Mouse (Mus musculus) neural tube, embryonic 13.5 days (tissue): ENCODE measurements around the gene Ptprr. TPM values are rescaled to one million over a fixed set of nuclear protein-coding genes. Genes with fewer than 3 reads are reported as not detected.
A peak's percentile ranks its signal among the peaks of the same experiment; 100 is the strongest.

Experiments used
- ATAC-seq: fragments of 200-750 bp; cut with Nextera tagmentation; 2 replicates; pipeline ENCODE4 v1.8.0; 2017; ENCODE audit warnings: low read depth, mild to moderate bottlenecking, moderate TSS enrichment, moderate library complexity
- H3K27ac ChIP-seq: fragments of 300-500 bp; sonication (generic); replicated peaks from 2 replicates; pipeline ENCODE4 v1.5.1; 2015; ENCODE audit warnings: moderate library complexity, mild to moderate bottlenecking, inconsistent platforms
- H3K27me3 ChIP-seq: fragments of 300-500 bp; sonication (generic); 2 replicates; pipeline ENCODE4 v1.6.1; 2015; ENCODE audit warnings: mild to moderate bottlenecking, inconsistent platforms
- H3K36me3 ChIP-seq: fragments of 300-500 bp; sonication (generic); 2 replicates; pipeline ENCODE4 v1.6.1; 2015; ENCODE audit warnings: mild to moderate bottlenecking, inconsistent platforms
- H3K4me1 ChIP-seq: fragments of 300-500 bp; sonication (generic); replicated peaks from 2 replicates; pipeline ENCODE4 v1.6.1; 2015; ENCODE audit warnings: inconsistent platforms
- H3K4me2 ChIP-seq: fragments of 300-500 bp; sonication (generic); 2 replicates; pipeline ENCODE4 v1.6.1; 2015; ENCODE audit warnings: inconsistent platforms, mild to moderate bottlenecking, moderate library complexity
- H3K4me3 ChIP-seq: fragments of 300-500 bp; sonication (generic); 2 replicates; pipeline ENCODE4 v1.5.1; 2015; ENCODE audit warnings: mild to moderate bottlenecking, inconsistent platforms
- H3K9ac ChIP-seq: fragments of 300-500 bp; sonication (generic); 2 replicates; pipeline ENCODE4 v1.6.1; 2015; ENCODE audit warnings: moderate library complexity, mild to moderate bottlenecking, inconsistent platforms
- H3K9me3 ChIP-seq: fragments of 300-500 bp; sonication (generic); 2 replicates; pipeline ENCODE4 v1.6.1; 2016; ENCODE audit warnings: inconsistent platforms
- WGBS: fragments of 180-500 bp; shearing (Covaris S2); methylation state at CpG from one replicate; pipeline ENCODE4 v1.1.7; 2015; 5-methylcytosine and 5-hydroxymethylcytosine counted together
- polyA plus RNA-seq: library from polyadenylated mRNA; unstranded; fragments of >200 nt; fragmentation: Nextera tagmentation; extraction: Ambion mirVana; gene quantifications from 2 replicates; pipeline ENCODE4 v1.2.1, GENCODE M21; 2015

The Ptprr gene
- polyA plus RNA-seq, 1 experiment from 2014 or later = 51.8 TPM

DNA sequence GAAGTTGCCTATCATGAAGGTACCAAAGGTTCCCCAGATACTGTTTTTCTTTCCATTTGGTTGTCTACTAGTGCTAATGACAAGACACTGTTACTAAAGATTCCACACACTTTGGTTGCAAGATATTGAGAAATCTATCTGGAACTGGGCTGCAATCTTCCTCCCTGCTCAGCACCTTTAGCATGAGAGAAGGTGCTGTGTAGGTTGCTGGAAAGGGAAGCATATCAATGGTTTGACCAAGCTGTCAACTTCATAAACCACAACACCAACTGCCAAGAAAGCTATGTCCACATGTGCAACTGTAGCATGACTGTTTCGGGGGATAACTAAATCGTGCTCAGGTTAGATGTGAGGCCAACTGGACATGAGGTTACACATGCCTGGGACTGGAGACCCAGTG, 103.5 kb downstream of the Ptprr start:
- Histone ChIP-seq H3K4me1 (peaks cover 7% of the 10 kb centered on the region; the same call in 1 of the 2 replicates), H3K9me3 (no peaks in the 10 kb centered on the region), H3K4me3 (no peak overlapping the region), H3K27ac (no peak overlapping the region), H3K27me3 (no peaks in the 10 kb centered on the region), H3K36me3 (no peaks in the 10 kb centered on the region), H3K9ac (no peak overlapping the region), H3K4me2 (no peak overlapping the region)
- no peak for ATAC-seq
- 85% methylated on average over 2 of the region's 2 CpGs for WGBS

DNA sequence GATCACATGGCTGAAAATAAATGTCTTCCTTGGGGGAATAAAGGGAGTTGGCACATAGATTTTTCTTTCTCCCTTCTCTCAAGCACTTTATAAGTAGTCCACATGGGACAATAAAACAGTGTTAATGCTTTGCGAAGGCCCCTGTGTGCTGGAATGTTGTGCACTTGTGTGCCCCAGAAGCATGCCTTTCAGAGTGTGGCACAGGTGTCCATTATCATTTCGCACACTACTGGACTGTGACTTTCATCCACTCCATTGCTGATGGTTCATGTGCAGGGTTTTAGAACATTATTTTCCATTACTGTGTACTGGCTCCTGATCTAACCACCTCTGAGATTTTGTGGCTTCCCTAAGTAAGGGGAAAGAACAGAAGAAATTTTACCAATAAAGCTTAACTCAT, 105.8 kb downstream of the Ptprr start:
- no peak overlapping the region for H3K4me2 ChIP-seq
- ATAC-seq = peak; percentile 50; the same call in 1 of the 2 replicates
- H3K36me3 ChIP-seq = no peaks in the 10 kb centered on the region
- H3K9me3 ChIP-seq = no peaks in the 10 kb centered on the region
- H3K4me1 ChIP-seq = peaks cover 7% of the 10 kb centered on the region; the same call in 1 of the 2 replicates
- H3K27me3 ChIP-seq = no peaks in the 10 kb centered on the region
- 61% methylated on average over 2 of the region's 2 CpGs for WGBS
- H3K4me3 ChIP-seq = no peak overlapping the region
- H3K27ac ChIP-seq = no peak overlapping the region; the same call in 1 of the 2 replicates
- no peak overlapping the region for H3K9ac ChIP-seq

- Histone ChIP-seq H3K4me2 (no peak overlapping the region), H3K4me3 (no peak overlapping the region), H3K27ac (0 out of 2 replicates have a peak overlapping the region, but pooled peaks have one; percentile 28), H3K4me1 (peaks cover 7% of the 10 kb centered on the region; the same call in 1 of the 2 replicates), H3K36me3 (no peaks in the 10 kb centered on the region), H3K9me3 (no peaks in the 10 kb centered on the region), H3K27me3 (no peaks in the 10 kb centered on the region), H3K9ac (no peak overlapping the region)
- WGBS = 73% methylated on average over 5 of the region's 5 CpGs
- ATAC-seq = no peak
Observed at GRCm38 (mm10) chr10:116125364-116125763, 107.4 kb downstream of the Ptprr start.

DNA sequence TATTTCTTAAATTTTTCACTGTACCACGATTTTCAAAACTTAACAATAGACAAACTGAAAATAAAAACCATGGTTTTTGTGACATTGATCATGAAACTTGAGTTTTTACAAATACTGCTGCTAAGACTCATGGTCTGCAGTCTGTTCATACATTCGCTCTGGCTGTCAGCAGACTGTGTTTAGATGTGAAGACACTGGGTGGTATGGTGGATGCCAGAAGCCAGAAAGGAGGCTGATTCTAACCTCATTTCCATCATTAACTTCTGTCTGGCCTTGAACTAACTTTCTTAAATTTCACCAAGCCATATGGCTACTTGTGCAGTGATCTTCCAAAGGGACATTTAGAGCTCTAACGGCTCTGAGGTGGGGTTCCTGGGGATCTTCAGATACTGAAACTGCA, 112.4 kb downstream of the Ptprr start:
- Histone ChIP-seq H3K9me3 (no peaks in the 10 kb centered on the region), H3K27ac (no peak overlapping the region), H3K9ac (no peak overlapping the region), H3K36me3 (no peaks in the 10 kb centered on the region), H3K4me3 (no peak overlapping the region), H3K4me2 (no peak overlapping the region), H3K4me1 (no peaks in the 10 kb centered on the region), H3K27me3 (no peaks in the 10 kb centered on the region)
- WGBS = 81% methylated on average over 3 of the region's 3 CpGs
- no peak for ATAC-seq

DNA sequence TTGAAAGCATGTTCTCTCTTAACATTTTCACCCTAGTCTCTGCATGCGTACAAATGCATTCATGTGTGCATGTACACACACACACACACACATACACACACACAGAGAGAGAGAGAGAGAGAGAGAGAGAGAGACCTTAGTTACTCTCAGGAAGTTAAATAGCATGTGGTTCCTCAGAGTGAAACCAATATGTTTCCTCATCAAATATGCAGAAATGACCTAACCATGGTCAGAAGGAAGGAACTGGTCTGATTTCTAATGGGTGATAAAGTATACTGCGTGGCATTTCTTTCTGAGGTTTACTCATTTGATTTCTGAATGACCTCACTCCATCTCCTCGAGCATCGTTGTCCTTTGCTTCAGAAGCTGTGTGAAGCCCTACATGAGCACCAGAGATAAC, 113.2 kb downstream of the Ptprr start:
- no peaks in the 10 kb centered on the region for H3K9me3 ChIP-seq
- ATAC-seq = no peak
- H3K9ac ChIP-seq = no peak overlapping the region
- no peak overlapping the region for H3K27ac ChIP-seq
- H3K36me3 ChIP-seq = no peaks in the 10 kb centered on the region
- H3K4me2 ChIP-seq = no peak overlapping the region
- no peaks in the 10 kb centered on the region for H3K4me1 ChIP-seq
- no peak overlapping the region for H3K4me3 ChIP-seq
- H3K27me3 ChIP-seq = no peaks in the 10 kb centered on the region
- 84% methylated on average over 4 of the region's 4 CpGs for WGBS

DNA sequence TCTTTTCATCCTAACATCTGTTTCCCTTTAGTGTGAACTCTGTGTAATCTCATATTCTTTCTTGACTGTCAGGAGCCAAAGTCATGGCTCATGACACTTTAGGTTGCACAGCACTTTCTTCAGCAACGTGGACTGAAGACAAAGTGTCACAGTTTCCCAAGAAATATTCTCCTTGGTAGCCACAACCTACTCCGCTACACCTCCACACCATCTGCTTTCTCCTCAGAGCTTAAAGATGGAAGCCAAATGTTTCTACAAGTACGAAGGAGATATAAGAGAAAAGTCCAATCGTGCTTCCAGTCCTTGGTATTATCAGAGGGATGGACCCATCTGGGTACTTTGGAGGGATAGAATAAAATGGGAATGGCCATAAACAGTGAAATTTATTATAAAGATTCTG, 114.2 kb downstream of the Ptprr start:
- no peak overlapping the region for H3K27ac ChIP-seq
- H3K9me3 ChIP-seq = no peaks in the 10 kb centered on the region
- 82% methylated on average over 4 of the region's 4 CpGs for WGBS
- H3K36me3 ChIP-seq = no peaks in the 10 kb centered on the region
- no peak overlapping the region for H3K4me3 ChIP-seq
- no peaks in the 10 kb centered on the region for H3K27me3 ChIP-seq
- H3K9ac ChIP-seq = no peak overlapping the region
- no peak overlapping the region for H3K4me2 ChIP-seq
- H3K4me1 ChIP-seq = no peaks in the 10 kb centered on the region
- no peak for ATAC-seq

DNA sequence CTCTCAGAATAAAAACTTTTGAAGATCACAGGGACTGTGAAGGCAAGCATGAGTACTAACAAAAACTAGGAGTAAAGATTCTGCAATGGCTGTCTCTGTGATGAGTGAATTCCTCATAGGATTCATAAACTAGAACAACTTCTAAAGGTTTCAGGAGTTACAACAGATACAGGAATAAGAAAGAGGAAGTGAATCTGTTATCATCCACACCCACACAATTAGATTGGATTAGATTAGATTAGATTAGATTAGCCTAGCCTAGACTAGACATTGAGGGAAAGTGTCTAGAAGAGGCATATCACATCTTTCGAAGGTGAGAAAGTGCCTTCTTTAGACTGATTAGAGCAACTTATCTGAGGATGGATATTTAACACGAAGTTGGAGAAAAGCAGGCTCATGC, 117.2 kb downstream of the Ptprr start:
- Histone ChIP-seq H3K27me3 (no peaks in the 10 kb centered on the region), H3K27ac (no peak overlapping the region), H3K9me3 (no peaks in the 10 kb centered on the region), H3K4me1 (no peaks in the 10 kb centered on the region), H3K36me3 (no peaks in the 10 kb centered on the region), H3K4me2 (no peak overlapping the region), H3K9ac (no peak overlapping the region), H3K4me3 (no peak overlapping the region)
- no peak for ATAC-seq
- 84% methylated on average over 2 of the region's 2 CpGs for WGBS

DNA sequence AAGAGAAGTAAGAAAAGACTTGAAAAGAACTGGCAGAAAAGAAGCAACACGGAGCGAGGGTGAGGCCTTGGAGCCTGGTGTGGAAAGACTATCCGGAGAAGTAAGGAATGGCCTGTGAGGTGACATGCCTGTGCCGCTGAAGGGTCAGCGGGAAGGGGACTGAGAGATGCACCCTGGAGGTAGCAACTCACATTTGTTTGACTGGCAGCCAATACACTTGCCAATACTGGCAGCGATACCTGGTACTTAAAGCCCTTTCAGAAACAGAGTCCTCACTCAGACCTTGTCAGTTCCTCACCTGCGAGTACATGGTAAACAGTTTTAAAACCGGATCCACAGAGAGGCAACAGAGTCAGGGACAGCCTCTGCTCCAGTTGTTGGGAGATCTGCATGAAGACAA, 122.2 kb downstream of the Ptprr start:
- H3K4me1 ChIP-seq = no peaks in the 10 kb centered on the region
- no peaks in the 10 kb centered on the region for H3K36me3 ChIP-seq
- WGBS = 91% methylated on average over 8 of the region's 8 CpGs
- H3K27me3 ChIP-seq = no peaks in the 10 kb centered on the region
- no peak overlapping the region for H3K4me2 ChIP-seq
- H3K9ac ChIP-seq = no peak overlapping the region
- H3K4me3 ChIP-seq = no peak overlapping the region
- H3K27ac ChIP-seq = no peak overlapping the region
- ATAC-seq = no peak
- no peaks in the 10 kb centered on the region for H3K9me3 ChIP-seq

- H3K4me3 ChIP-seq = no peak overlapping the region
- no peak overlapping the region for H3K4me2 ChIP-seq
- H3K36me3 ChIP-seq = no peaks in the 10 kb centered on the region
- H3K27me3 ChIP-seq = no peaks in the 10 kb centered on the region
- ATAC-seq = no peak
- H3K27ac ChIP-seq = no peak overlapping the region
- 82% methylated on average over 10 of the region's 10 CpGs for WGBS
- H3K9ac ChIP-seq = no peak overlapping the region
- peaks cover 10% of the 10 kb centered on the region for H3K4me1 ChIP-seq
- H3K9me3 ChIP-seq = no peaks in the 10 kb centered on the region
Observed at GRCm38 (mm10) chr10:116143684-116144083, 125.7 kb downstream of the Ptprr start.

DNA sequence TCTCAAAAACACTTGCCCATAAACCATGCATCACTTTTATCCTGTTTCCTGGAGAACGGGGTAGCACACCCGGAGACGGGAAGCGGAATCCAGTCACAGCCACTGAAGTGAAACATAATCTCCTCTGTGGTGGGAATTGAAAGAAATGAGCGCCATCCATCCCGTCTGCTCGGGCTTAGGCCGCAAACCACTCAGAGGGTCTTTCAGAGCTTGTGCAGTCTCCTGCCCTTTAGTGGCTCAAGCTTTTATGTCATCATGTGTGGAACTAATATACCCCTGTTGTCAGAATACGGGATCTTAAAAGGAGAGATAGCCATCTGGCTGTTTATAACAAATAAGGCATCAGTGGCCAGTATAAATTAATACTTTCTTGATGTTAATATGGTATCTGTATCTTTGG, 128.1 kb downstream of the Ptprr start:
- ATAC-seq = no peak
- H3K9ac ChIP-seq = no peak overlapping the region
- H3K4me1 ChIP-seq = peaks cover 10% of the 10 kb centered on the region
- H3K27me3 ChIP-seq = no peaks in the 10 kb centered on the region
- no peak overlapping the region for H3K4me2 ChIP-seq
- 28% methylated on average over 9 of the region's 9 CpGs for WGBS
- H3K4me3 ChIP-seq = no peak overlapping the region
- no peaks in the 10 kb centered on the region for H3K36me3 ChIP-seq
- H3K9me3 ChIP-seq = no peaks in the 10 kb centered on the region
- peak overlapping the region; percentile 28; the same call in 1 of the 2 replicates for H3K27ac ChIP-seq

GRCm38 (mm10) chr10:116154707-116155106, 136.7 kb downstream of the Ptprr start:
- H3K36me3 ChIP-seq = no peaks in the 10 kb centered on the region
- H3K4me1 ChIP-seq = no peaks in the 10 kb centered on the region
- H3K27me3 ChIP-seq = no peaks in the 10 kb centered on the region
- no peak overlapping the region for H3K9ac ChIP-seq
- no peak for ATAC-seq
- no peaks in the 10 kb centered on the region for H3K9me3 ChIP-seq
- no peak overlapping the region for H3K4me2 ChIP-seq
- 78% methylated on average over 5 of the region's 5 CpGs for WGBS
- no peak overlapping the region for H3K27ac ChIP-seq
- H3K4me3 ChIP-seq = no peak overlapping the region

GRCm38 (mm10) chr10:116156699-116157098, 138.7 kb downstream of the Ptprr start:
- H3K4me1 ChIP-seq = no peaks in the 10 kb centered on the region
- H3K27me3 ChIP-seq = no peaks in the 10 kb centered on the region
- no peaks in the 10 kb centered on the region for H3K36me3 ChIP-seq
- 86% methylated on average over 1 of the region's 1 CpGs for WGBS
- no peaks in the 10 kb centered on the region for H3K9me3 ChIP-seq
- ATAC-seq = no peak
- no peak overlapping the region for H3K9ac ChIP-seq
- no peak overlapping the region for H3K4me3 ChIP-seq
- no peak overlapping the region for H3K4me2 ChIP-seq
- no peak overlapping the region for H3K27ac ChIP-seq

- H3K4me2 ChIP-seq = no peak overlapping the region
- H3K27ac ChIP-seq = no peak overlapping the region
- H3K9me3 ChIP-seq = no peaks in the 10 kb centered on the region
- H3K9ac ChIP-seq = no peak overlapping the region
- 77% methylated on average over 12 of the region's 12 CpGs for WGBS
- no peaks in the 10 kb centered on the region for H3K27me3 ChIP-seq
- ATAC-seq = no peak
- no peak overlapping the region for H3K4me3 ChIP-seq
- no peaks in the 10 kb centered on the region for H3K36me3 ChIP-seq
- H3K4me1 ChIP-seq = no peaks in the 10 kb centered on the region
Observed at GRCm38 (mm10) chr10:116162338-116162737, 144.3 kb downstream of the Ptprr start.
